Mouse (Mus musculus) intestine, embryonic 16.5 days (tissue): ENCODE data around the gene Muc3a. TPM values are rescaled to one million over a fixed set of nuclear protein-coding genes. Genes with fewer than 3 reads are reported as not detected.
A peak's percentile ranks its signal among the peaks of the same experiment; 100 is the strongest.

Experiments used
- ATAC-seq: fragments of 200-750 bp; cut with Nextera tagmentation; 2 replicates; pipeline ENCODE4 v1.8.0; 2017; ENCODE audit warnings: moderate TSS enrichment, moderate library complexity
- H3K27ac ChIP-seq: fragments of 300-500 bp; sonication (generic); 2 replicates; pipeline ENCODE4 v1.5.1; 2014; ENCODE audit warnings: mild to moderate bottlenecking, low read length
- H3K27me3 ChIP-seq: fragments of 300-500 bp; sonication (generic); replicated peaks from 2 replicates; pipeline ENCODE4 v1.6.1; 2014; ENCODE audit warnings: low read length, control low read depth, mixed read lengths; ENCODE audit not compliant: control insufficient read depth, insufficient read depth
- H3K36me3 ChIP-seq: fragments of 300-500 bp; sonication (generic); 2 replicates; pipeline ENCODE4 v1.6.1; 2014; ENCODE audit warnings: low read length, control low read depth; ENCODE audit not compliant: control insufficient read depth, insufficient read depth
- H3K4me1 ChIP-seq: fragments of 300-500 bp; sonication (generic); 2 replicates; pipeline ENCODE4 v1.6.1; 2014; ENCODE audit warnings: low read length, control low read depth, mixed read lengths; ENCODE audit not compliant: control insufficient read depth, insufficient read depth
- H3K4me2 ChIP-seq: fragments of 300-500 bp; sonication (generic); 2 replicates; pipeline ENCODE4 v1.6.1; 2014; ENCODE audit warnings: low read depth, low read length, control low read depth
- H3K4me3 ChIP-seq: fragments of 300-500 bp; sonication (generic); 2 replicates; pipeline ENCODE4 v1.5.1; 2014; ENCODE audit warnings: mild to moderate bottlenecking, low read length
- H3K9ac ChIP-seq: fragments of 300-500 bp; sonication (generic); 2 replicates; pipeline ENCODE4 v1.6.1; 2014; ENCODE audit warnings: low read depth, low read length
- H3K9me3 ChIP-seq: fragments of 300-500 bp; sonication (generic); 2 replicates; pipeline ENCODE4 v1.6.1; 2016; ENCODE audit warnings: low read length, control low read depth; ENCODE audit not compliant: control insufficient read depth
- WGBS: fragments of 180-500 bp; shearing (Covaris S2); extraction: QIAGEN DNeasy Blood & Tissue Kit; methylation state at CpG from one replicate; pipeline ENCODE4 v1.1.7; 2014; 5-methylcytosine and 5-hydroxymethylcytosine counted together
- polyA plus RNA-seq: library from polyadenylated mRNA; unstranded; fragments of >200 nt; fragmentation: Nextera tagmentation; extraction: Ambion mirVana; gene quantifications from 2 replicates; pipeline ENCODE4 v1.2.1, GENCODE M21; 2015

The Muc3a gene
- polyA plus RNA-seq, 1 experiment from 2014 or later = 25.3 TPM

- no peak overlapping the region for H3K9ac ChIP-seq
- ATAC-seq = peak; percentile 67
- peaks cover 7% of the 10 kb centered on the region; the same call in 1 of the 2 replicates for H3K4me1 ChIP-seq
- H3K36me3 ChIP-seq = no peaks in the 10 kb centered on the region
- no peak overlapping the region for H3K4me3 ChIP-seq
- H3K27me3 ChIP-seq = no peaks in the 10 kb centered on the region
- no peak overlapping the region for H3K4me2 ChIP-seq
- no peak overlapping the region for H3K27ac ChIP-seq
- H3K9me3 ChIP-seq = no peaks in the 10 kb centered on the region
- WGBS = 51% methylated on average over 6 of the region's 6 CpGs
Observed at GRCm38 (mm10) chr5:137173967-137174366, 38.2 kb downstream of the Muc3a start.

GRCm38 (mm10) chr5:137172591-137172990, 39.6 kb downstream of the Muc3a start:
- no peaks in the 10 kb centered on the region for H3K36me3 ChIP-seq
- no peak overlapping the region for H3K27ac ChIP-seq
- no peak overlapping the region for H3K4me3 ChIP-seq
- peaks cover 8% of the 10 kb centered on the region; the same call in 1 of the 2 replicates for H3K4me1 ChIP-seq
- no peak for ATAC-seq
- 32% methylated on average over 1 of the region's 1 CpGs for WGBS
- no peak overlapping the region for H3K9ac ChIP-seq
- H3K4me2 ChIP-seq = no peak overlapping the region
- no peaks in the 10 kb centered on the region for H3K27me3 ChIP-seq
- no peaks in the 10 kb centered on the region for H3K9me3 ChIP-seq

GRCm38 (mm10) chr5:137171478-137171877, 40.7 kb downstream of the Muc3a start:
- ATAC-seq = no peak
- Histone ChIP-seq H3K4me2 (no peak overlapping the region), H3K27me3 (no peaks in the 10 kb centered on the region), H3K4me1 (peaks cover 13% of the 10 kb centered on the region; the same call in 1 of the 2 replicates), H3K27ac (no peak overlapping the region), H3K4me3 (no peak overlapping the region), H3K9ac (no peak overlapping the region), H3K9me3 (no peaks in the 10 kb centered on the region), H3K36me3 (no peaks in the 10 kb centered on the region)
- WGBS = 58% methylated on average over 7 of the region's 7 CpGs

GRCm38 (mm10) chr5:137170836-137171380, 41.3 kb downstream of the Muc3a start:
- Histone ChIP-seq H3K27ac (no peak overlapping the region), H3K9me3 (no peaks in the 10 kb centered on the region), H3K27me3 (no peaks in the 10 kb centered on the region), H3K4me1 (peaks cover 13% of the 10 kb centered on the region; the same call in 1 of the 2 replicates), H3K4me3 (no peak overlapping the region), H3K36me3 (no peaks in the 10 kb centered on the region), H3K4me2 (no peak overlapping the region), H3K9ac (no peak overlapping the region)
- 60% methylated on average over 9 of the region's 9 CpGs for WGBS
- ATAC-seq = 0 out of 2 replicates have a peak, but pooled peaks have one; percentile 4

GRCm38 (mm10) chr5:137167539-137167938, 44.6 kb downstream of the Muc3a start:
- peak; percentile 64 for ATAC-seq
- no peak overlapping the region for H3K4me3 ChIP-seq

GRCm38 (mm10) chr5:137166012-137166411, 46.2 kb downstream of the Muc3a start:
- no peaks in the 10 kb centered on the region for H3K27me3 ChIP-seq
- H3K9me3 ChIP-seq = no peaks in the 10 kb centered on the region
- H3K9ac ChIP-seq = no peak overlapping the region
- H3K4me1 ChIP-seq = peaks cover 15% of the 10 kb centered on the region; the same call in 1 of the 2 replicates
- no peak overlapping the region; the same call in 1 of the 2 replicates for H3K4me3 ChIP-seq
- H3K36me3 ChIP-seq = no peaks in the 10 kb centered on the region
- no peak overlapping the region; the same call in 1 of the 2 replicates for H3K27ac ChIP-seq
- H3K4me2 ChIP-seq = peak overlapping the region; percentile 35
- 41% methylated on average over 8 of the region's 9 CpGs for WGBS
- ATAC-seq = peak; percentile 61

More at GRCm38 (mm10) chr5:137167539-137167938, 44.6 kb downstream of the Muc3a start:
- H3K27me3 ChIP-seq = no peaks in the 10 kb centered on the region
- no peak overlapping the region for H3K4me2 ChIP-seq
- H3K36me3 ChIP-seq = no peaks in the 10 kb centered on the region
- H3K4me1 ChIP-seq = peaks cover 15% of the 10 kb centered on the region; the same call in 1 of the 2 replicates
- H3K9me3 ChIP-seq = no peaks in the 10 kb centered on the region
- H3K27ac ChIP-seq = no peak overlapping the region
- whole genome bisulfite sequencing = 52% methylated on average over 6 of the region's 6 CpGs
- no peak overlapping the region for H3K9ac ChIP-seq

- Histone ChIP-seq H3K27ac (no peak overlapping the region), H3K9me3 (no peaks in the 10 kb centered on the region), H3K4me2 (no peak overlapping the region), H3K36me3 (no peaks in the 10 kb centered on the region), H3K4me1 (peaks cover 4% of the 10 kb centered on the region; the same call in 1 of the 2 replicates), H3K27me3 (no peaks in the 10 kb centered on the region), H3K4me3 (no peak overlapping the region), H3K9ac (no peak overlapping the region)
- 72% methylated on average over 4 of the region's 4 CpGs for WGBS
- ATAC-seq = no peak
Observed at GRCm38 (mm10) chr5:137161853-137162252, 50.3 kb downstream of the Muc3a start.

GRCm38 (mm10) chr5:137159461-137159860, 52.7 kb downstream of the Muc3a start:
- H3K4me2 ChIP-seq = no peak overlapping the region
- no peaks in the 10 kb centered on the region for H3K4me1 ChIP-seq
- H3K9me3 ChIP-seq = no peaks in the 10 kb centered on the region
- no peak overlapping the region for H3K27ac ChIP-seq
- H3K27me3 ChIP-seq = no peaks in the 10 kb centered on the region
- 35% methylated on average over 11 of the region's 11 CpGs for WGBS
- H3K4me3 ChIP-seq = no peak overlapping the region
- H3K36me3 ChIP-seq = no peaks in the 10 kb centered on the region
- H3K9ac ChIP-seq = no peak overlapping the region
- peak; percentile 21; the same call in 1 of the 2 replicates for ATAC-seq
